Mouse (Mus musculus): ENCODE measurements around the gene Gfod2.

DNA sequence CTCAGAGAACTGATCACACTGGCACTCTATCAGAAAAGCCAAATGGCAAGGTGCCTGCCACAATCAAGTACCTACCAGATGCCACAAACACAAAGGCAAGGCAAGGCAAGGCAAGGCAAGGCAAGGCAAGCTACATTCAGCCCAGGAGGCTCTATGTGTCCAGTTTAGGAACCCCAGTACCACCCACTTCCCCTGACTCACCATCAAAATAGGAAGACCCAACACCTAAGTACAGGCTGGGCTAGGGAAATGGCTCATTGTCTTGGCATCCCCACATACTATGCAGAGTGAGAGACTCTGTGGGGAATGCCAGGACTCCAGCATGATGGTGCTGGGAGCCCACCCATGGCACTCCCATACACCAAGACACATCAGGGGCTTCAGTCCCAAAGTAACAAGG, 31.2 kb upstream of the Gfod2 start:
- TF ChIP-seq CTCF (IDR thresholded peaks at IDR 0.05; ENCODE audit: extremely low read depth, insufficient read depth, low read length): no peak
- TF ChIP-seq POLR2A (IDR thresholded peaks at IDR 0.05; ENCODE audit: extremely low read depth, insufficient read depth, low read length): no peak

Data from cortical plate, adult 2 months (tissue).